Mouse (Mus musculus) liver, embryonic 16.5 days (tissue): ENCODE measurements around the gene Rims1. TPM values are rescaled to one million over a fixed set of nuclear protein-coding genes. Genes with fewer than 3 reads are reported as not detected.

ENCODE experiments used
- ATAC-seq: fragments of 200-750 bp; cut with Nextera tagmentation; 2 replicates; pipeline ENCODE4 v1.8.0; 2017; ENCODE audit warnings: low read depth, mild to moderate bottlenecking, moderate number of reproducible peaks, moderate library complexity
- H3K27ac ChIP-seq: fragments of 300-500 bp; sonication (generic); 2 replicates; pipeline ENCODE4 v1.5.1; 2014; ENCODE audit warnings: mild to moderate bottlenecking, low read length
- H3K27me3 ChIP-seq: fragments of 300-500 bp; sonication (generic); 2 replicates; pipeline ENCODE4 v1.6.1; 2014; ENCODE audit warnings: low read depth, low read length, mixed read lengths; ENCODE audit not compliant: control insufficient read depth, insufficient read depth
- H3K36me3 ChIP-seq: fragments of 300-500 bp; sonication (generic); 2 replicates; pipeline ENCODE4 v1.6.1; 2014; ENCODE audit warnings: mild to moderate bottlenecking; ENCODE audit not compliant: control insufficient read depth, insufficient read depth
- H3K4me1 ChIP-seq: fragments of 300-500 bp; sonication (generic); 2 replicates; pipeline ENCODE4 v1.6.1; 2014; ENCODE audit warnings: low read depth, low read length, mixed read lengths; ENCODE audit not compliant: control insufficient read depth
- H3K4me2 ChIP-seq: fragments of 300-500 bp; sonication (generic); 2 replicates; pipeline ENCODE4 v1.6.1; 2014; ENCODE audit warnings: low read depth, low read length, mixed read lengths
- H3K4me3 ChIP-seq: fragments of 300-500 bp; sonication (generic); 2 replicates; pipeline ENCODE4 v1.5.1; 2014; ENCODE audit warnings: low read depth, mild to moderate bottlenecking, low read length
- H3K9ac ChIP-seq: fragments of 300-500 bp; sonication (generic); 2 replicates; pipeline ENCODE4 v1.6.1; 2014; ENCODE audit warnings: low read depth, low read length
- H3K9me3 ChIP-seq: fragments of 300-500 bp; sonication (generic); replicated peaks from 2 replicates; pipeline ENCODE4 v1.6.1; 2016; ENCODE audit warnings: low read length; ENCODE audit not compliant: control insufficient read depth
- WGBS: fragments of 180-500 bp; shearing (Covaris S2); extraction: QIAGEN DNeasy Blood & Tissue Kit; methylation state at CpG from one replicate; pipeline ENCODE4 v1.1.7; 2014; ENCODE audit not compliant: insufficient replicate concordance; 5-methylcytosine and 5-hydroxymethylcytosine counted together
- polyA plus RNA-seq: library from polyadenylated mRNA; unstranded; fragments of >200 nt; fragmentation: Nextera tagmentation; extraction: Ambion mirVana; gene quantifications from 2 replicates; pipeline ENCODE4 v1.2.1, GENCODE M21; 2015

The Rims1 gene
- polyA plus RNA-seq, 1 experiment from 2014 or later, result 0.08 TPM

DNA sequence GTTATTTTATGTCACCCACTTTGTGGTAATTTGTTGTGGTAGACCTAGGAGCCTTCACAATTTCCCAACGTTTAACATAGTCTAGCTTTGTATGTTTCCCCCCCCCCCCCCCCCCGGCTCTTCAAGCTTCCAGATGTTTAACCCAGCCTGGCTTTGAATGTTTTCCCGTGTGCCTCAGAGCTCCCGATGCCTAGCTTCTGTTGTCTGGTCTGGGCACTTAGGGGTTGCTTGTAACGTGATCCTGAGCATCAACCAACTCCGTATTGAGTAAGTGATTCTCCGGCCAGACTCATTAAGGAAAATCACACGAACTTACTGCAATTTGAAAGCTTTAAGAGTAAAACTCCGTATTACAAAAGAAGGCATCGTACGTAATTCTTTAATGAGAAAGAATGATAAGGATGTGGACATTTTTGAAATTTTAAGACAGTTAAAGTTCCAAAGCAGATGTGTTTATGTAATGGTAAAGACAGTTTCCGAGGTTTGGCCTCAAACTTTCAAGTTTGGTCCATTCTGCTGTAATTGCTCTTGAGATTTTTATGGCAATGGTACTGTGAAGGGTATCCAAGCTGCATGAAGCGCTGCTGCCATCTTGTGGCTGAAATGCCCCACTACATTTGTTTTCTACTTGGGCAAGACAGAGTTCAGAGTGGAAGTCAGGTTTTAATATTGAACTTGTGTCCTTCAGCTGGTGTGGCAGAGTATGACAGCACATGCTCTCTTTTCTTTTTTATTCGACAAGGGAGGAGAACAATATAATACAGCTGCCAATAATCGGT, 537.0 kb downstream of the Rims1 start:
- Histone ChIP-seq H3K4me3 (no peak overlapping the region), H3K4me2 (no peak overlapping the region), H3K9ac (no peak overlapping the region), H3K4me1 (no peaks in the 10 kb centered on the region), H3K27ac (no peak overlapping the region), H3K9me3 (no peaks in the 10 kb centered on the region), H3K36me3 (no peaks in the 10 kb centered on the region), H3K27me3 (no peaks in the 10 kb centered on the region)
- WGBS, result 35% methylated on average over 15 of the region's 15 CpGs
- ATAC-seq, result no peak

DNA sequence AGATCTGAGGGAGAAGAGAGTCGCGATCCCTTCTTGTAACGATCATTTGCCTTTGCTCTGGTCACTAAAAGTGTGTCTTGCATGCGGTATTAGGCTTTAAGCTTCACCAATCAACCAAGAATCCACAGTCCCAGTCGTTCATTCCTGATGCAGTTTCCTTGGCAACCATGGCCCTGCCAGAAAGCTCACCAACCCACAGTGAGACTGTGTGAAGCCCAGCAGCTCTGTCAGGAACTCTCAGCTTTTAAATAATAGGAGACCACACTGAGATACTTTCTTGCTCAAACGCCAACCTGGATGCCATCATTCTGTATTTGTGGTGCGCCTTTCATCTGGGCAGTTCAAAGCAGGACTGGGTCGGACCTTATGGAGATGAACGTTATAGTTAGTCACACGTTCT, 539.3 kb downstream of the Rims1 start:
- Histone ChIP-seq H3K9ac (no peak overlapping the region), H3K27ac (no peak overlapping the region), H3K4me3 (no peak overlapping the region), H3K4me2 (no peak overlapping the region), H3K27me3 (no peaks in the 10 kb centered on the region), H3K9me3 (no peaks in the 10 kb centered on the region), H3K4me1 (no peaks in the 10 kb centered on the region), H3K36me3 (no peaks in the 10 kb centered on the region)
- no peak for ATAC-seq
- 55% methylated on average over 10 of the region's 10 CpGs for WGBS

DNA sequence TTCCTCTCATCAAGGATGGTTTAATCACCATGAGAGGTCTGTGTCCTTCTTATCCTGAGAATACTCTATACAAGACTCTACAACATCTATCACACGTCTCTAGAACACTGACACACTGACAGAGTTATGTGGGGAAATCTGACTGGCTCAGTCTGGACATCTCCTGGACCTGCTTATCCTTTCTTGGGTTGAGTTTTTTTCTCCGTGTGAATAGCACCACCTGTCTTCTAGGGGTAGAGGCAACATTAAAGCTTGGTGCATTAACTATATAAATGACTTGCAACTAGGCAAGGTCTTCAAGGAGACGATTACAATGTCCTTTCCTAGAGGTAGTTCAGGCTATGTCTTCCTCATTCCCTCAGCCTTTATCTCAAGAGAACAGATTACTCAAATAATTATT, 540.3 kb downstream of the Rims1 start:
- no peak for ATAC-seq
- Histone ChIP-seq H3K4me1 (no peaks in the 10 kb centered on the region), H3K9ac (no peak overlapping the region), H3K9me3 (no peaks in the 10 kb centered on the region), H3K27ac (no peak overlapping the region), H3K4me2 (no peak overlapping the region), H3K27me3 (no peaks in the 10 kb centered on the region), H3K36me3 (no peaks in the 10 kb centered on the region), H3K4me3 (no peak overlapping the region)
- WGBS, result 40% methylated on average over 3 of the region's 3 CpGs

DNA sequence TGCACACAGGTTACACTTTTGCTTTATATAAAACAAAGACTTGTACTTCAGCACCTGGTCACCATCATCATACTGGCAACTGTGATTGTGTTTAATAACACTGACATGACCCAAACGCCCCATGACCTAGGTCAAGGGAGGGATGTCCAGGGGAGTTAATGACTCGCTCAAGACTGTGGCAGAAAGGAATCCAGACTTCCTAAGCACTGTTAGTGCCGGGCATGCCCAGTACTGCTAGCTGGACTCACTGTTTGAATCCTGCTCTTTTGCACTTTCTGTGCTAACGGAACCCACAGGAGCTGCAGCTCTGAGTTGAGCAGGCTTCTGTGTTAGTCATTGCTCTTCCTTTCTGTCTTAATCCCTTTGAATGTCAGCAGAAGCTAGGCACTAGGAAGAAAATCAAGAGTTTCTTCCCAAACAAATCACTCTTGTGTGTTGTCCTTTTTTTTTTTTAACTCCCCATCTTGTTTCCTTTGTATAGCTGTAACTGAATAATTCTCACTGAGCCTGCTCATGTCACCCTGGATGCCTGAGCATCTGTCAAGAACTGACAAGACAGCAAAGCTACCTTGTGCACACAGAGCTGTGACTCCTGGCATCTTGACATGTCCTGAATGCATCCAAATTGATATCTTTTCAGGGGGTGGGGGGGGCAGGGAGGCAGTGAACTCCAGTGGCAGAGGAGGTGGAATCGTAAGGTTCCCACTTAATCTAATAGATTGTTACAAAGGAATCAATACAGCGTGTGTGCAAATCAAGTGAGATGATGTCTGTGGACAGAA, 543.4 kb downstream of the Rims1 start:
- 49% methylated on average over 6 of the region's 6 CpGs for WGBS
- no peak overlapping the region for H3K9ac ChIP-seq
- no peak overlapping the region for H3K27ac ChIP-seq

DNA sequence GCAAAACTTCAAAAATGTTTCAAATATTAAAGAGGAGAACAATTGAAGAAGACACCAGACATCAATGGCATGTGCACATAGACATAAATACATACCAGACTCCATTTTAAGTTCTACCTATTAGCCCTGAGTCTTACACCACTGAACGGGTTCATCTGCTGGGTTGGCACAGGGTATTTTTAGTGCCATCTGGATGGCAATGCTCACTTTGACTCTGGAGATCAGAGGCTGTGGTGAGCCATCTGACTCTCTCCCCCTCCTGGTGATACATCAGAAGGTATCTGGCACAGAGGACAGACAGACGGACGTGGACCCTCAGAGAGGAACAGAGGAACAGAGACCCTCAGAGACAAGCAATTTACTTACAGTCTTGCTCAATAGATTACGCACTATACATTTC, 544.1 kb downstream of the Rims1 start:
- Histone ChIP-seq H3K9ac (no peak overlapping the region), H3K27ac (no peak overlapping the region), H3K36me3 (no peaks in the 10 kb centered on the region), H3K9me3 (no peaks in the 10 kb centered on the region), H3K27me3 (no peaks in the 10 kb centered on the region), H3K4me2 (no peak overlapping the region), H3K4me1 (no peaks in the 10 kb centered on the region), H3K4me3 (no peak overlapping the region)
- no peak for ATAC-seq
- WGBS, result 64% methylated on average over 4 of the region's 4 CpGs

More for the DNA sequence above, 543.4 kb downstream of the Rims1 start:
- Histone ChIP-seq H3K36me3 (no peaks in the 10 kb centered on the region), H3K4me1 (no peaks in the 10 kb centered on the region), H3K4me3 (no peak overlapping the region), H3K9me3 (no peaks in the 10 kb centered on the region), H3K4me2 (no peak overlapping the region), H3K27me3 (no peaks in the 10 kb centered on the region)
- no peak for ATAC-seq

DNA sequence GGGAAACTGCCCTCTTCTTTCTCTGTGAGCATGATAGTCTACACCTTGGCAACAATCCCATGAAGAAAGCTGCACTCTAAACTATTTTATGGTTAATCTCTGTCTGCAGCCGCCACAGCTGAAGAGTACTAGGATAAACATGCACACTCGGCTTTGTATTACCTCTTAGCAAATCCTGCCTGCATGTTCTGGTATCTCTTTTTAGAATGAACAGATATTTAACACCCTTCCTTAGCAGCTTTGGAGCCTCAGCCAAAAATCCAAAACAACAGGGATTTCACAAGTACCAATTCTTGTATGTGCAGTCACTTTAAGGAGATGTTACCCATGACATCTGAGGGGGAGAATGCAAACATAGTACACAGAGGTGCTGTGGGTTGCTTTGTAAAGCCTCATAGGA, 545.5 kb downstream of the Rims1 start:
- H3K9me3 ChIP-seq, result no peaks in the 10 kb centered on the region
- no peaks in the 10 kb centered on the region for H3K36me3 ChIP-seq
- H3K9ac ChIP-seq, result no peak overlapping the region
- H3K4me3 ChIP-seq, result no peak overlapping the region
- no peak overlapping the region for H3K27ac ChIP-seq
- 69% methylated on average over 2 of the region's 2 CpGs for WGBS
- no peaks in the 10 kb centered on the region for H3K27me3 ChIP-seq
- H3K4me2 ChIP-seq, result no peak overlapping the region
- H3K4me1 ChIP-seq, result no peaks in the 10 kb centered on the region
- ATAC-seq, result no peak

DNA sequence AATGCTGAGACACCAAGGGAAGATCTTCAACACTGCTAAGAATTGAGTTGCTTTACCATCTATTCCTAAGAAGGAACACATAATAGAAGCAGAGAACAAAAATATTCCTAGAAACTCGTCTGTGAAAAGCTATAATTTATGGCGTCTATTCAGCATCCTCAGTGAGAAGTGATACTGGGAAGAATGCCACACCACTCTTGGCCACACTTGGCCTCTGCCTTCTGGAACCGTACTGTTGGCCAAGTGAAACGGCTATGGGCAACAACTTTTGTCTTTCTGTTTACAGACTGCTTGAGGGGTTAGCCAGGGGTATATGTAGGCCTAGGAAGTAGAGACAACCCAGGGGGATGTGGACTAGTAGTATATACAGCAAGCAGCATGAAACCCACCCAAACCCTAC, 547.4 kb downstream of the Rims1 start:
- ATAC-seq, result no peak
- no peaks in the 10 kb centered on the region for H3K4me1 ChIP-seq
- 42% methylated on average over 4 of the region's 4 CpGs for WGBS
- H3K9me3 ChIP-seq, result no peaks in the 10 kb centered on the region
- H3K4me2 ChIP-seq, result no peak overlapping the region
- no peak overlapping the region for H3K9ac ChIP-seq
- H3K27me3 ChIP-seq, result no peaks in the 10 kb centered on the region
- H3K4me3 ChIP-seq, result no peak overlapping the region
- H3K27ac ChIP-seq, result no peak overlapping the region
- H3K36me3 ChIP-seq, result no peaks in the 10 kb centered on the region

DNA sequence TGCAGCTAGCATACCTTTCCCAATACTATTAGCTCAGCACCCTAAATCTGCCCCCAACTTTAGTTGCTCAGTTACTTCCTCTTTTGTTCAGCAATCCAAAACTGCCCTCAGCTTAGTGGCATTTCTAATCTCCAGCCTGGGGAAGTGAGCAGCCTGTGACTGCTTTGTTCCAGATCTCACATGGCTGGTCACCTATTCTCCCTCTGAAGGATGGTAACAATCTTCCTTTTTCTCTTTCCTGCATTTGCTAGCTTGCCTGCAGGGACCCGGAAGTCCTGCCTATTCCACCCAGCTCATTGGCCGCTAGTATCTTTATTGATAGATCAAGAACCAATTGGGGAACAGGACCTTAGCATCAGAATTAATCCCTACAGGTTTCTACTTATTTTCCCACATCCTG, 551.5 kb downstream of the Rims1 start:
- WGBS, result 65% methylated on average over 2 of the region's 2 CpGs
- no peaks in the 10 kb centered on the region for H3K9me3 ChIP-seq

DNA sequence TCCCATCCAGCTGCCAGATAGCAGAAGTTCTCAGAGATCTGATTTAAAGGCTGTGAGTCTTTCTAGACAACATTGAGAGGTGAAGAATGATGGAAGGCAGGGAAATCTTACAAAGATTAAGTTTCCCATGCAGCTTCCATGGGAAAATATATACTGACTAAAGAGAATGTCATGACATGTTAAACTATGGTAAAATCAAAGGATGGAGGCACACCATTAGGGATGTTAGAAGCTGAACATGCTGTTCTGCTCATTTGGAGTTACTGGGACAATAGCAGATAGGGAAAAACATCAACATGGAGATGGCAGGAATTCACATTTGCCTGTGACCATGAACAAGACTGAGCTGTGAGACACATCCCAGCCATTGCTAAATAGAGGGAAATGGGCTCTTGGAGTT, 552.9 kb downstream of the Rims1 start:
- no peak for ATAC-seq
- H3K4me2 ChIP-seq, result no peak overlapping the region
- no peak overlapping the region for H3K27ac ChIP-seq
- no peaks in the 10 kb centered on the region for H3K36me3 ChIP-seq
- no peaks in the 10 kb centered on the region for H3K4me1 ChIP-seq
- no peak overlapping the region for H3K4me3 ChIP-seq
- H3K9ac ChIP-seq, result no peak overlapping the region
- no peaks in the 10 kb centered on the region for H3K27me3 ChIP-seq
- H3K9me3 ChIP-seq, result no peaks in the 10 kb centered on the region

More for the DNA sequence above, 551.5 kb downstream of the Rims1 start:
- Histone ChIP-seq H3K27me3 (no peaks in the 10 kb centered on the region), H3K36me3 (no peaks in the 10 kb centered on the region), H3K4me3 (no peak overlapping the region), H3K27ac (no peak overlapping the region), H3K4me1 (no peaks in the 10 kb centered on the region), H3K9ac (no peak overlapping the region), H3K4me2 (no peak overlapping the region)
- no peak for ATAC-seq
